Mouse (Mus musculus): ENCODE data around the gene 2610001J05Rik. TPM values are rescaled to one million over a fixed set of nuclear protein-coding genes. Genes with fewer than 3 reads are reported as not detected.
"Not testable (repeated sequence)": the region's sequence is repeated elsewhere in the genome, so short reads cannot be mapped to it uniquely, and the experiment has no call there.

Gene 2610001J05Rik
- total and polyA plus RNA-seq, 3 experiments, result 25.8 to 72.9 (median 30.2) TPM

DNA sequence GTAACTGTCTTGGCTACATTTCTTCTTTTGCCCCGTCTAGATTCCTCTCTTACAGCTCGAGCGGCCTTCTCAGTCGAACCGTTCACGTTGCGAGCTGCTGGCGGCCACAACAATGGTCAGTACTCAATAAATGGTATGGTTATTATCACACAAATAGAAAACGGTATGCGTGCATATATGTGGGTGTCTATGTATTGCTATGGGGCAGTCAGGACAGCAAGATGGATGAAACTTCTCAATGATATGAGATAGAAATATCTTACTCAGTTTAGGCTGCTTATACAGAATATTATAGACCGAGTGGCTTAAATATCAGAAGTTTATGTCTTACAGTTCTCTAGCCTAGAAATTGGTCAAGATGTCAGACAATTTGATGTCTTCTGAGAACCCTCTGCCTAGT, 17.1 kb downstream of the 2610001J05Rik start:
- DNase-seq (ENCODE audit: low spot score), result no peak
- Histone ChIP-seq H3K9me3 (replicated peaks) (no peaks in the 10 kb centered on the region), H3K36me3 (replicated peaks) (no peaks in the 10 kb centered on the region), H3K27me3 (ENCODE audit: insufficient read depth, low read length) (no peaks in the 10 kb centered on the region), H3K4me1 (ENCODE audit: insufficient read depth, low read depth, low read length) (no peaks in the 10 kb centered on the region), H3K4me3 (ENCODE audit: low read depth, low read length) (no peak overlapping the region)
- TF ChIP-seq CTCF (IDR thresholded peaks at IDR 0.05; ENCODE audit: low read depth, low read length), result no peak
- no peak for TF ChIP-seq POLR2AphosphoS5 (IDR thresholded peaks at IDR 0.05; ENCODE audit: insufficient replicate concordance, low read depth, low read length)
- no peak for TF ChIP-seq GATA1 (IDR thresholded peaks at IDR 0.05; ENCODE audit: borderline replicate concordance, low read length)
- TF ChIP-seq TAL1 (conservative IDR thresholded peaks at IDR 0.05; ENCODE audit: low read depth, low read length), result no peak
- no peak for TF ChIP-seq GATA2 (IDR thresholded peaks at IDR 0.05; ENCODE audit: borderline replicate concordance, low read depth, low read length)
- ATAC-seq (ENCODE audit: extremely low read depth, insufficient number of reproducible peaks, low FRiP score, poor library complexity, severe bottlenecking), result no peak

DNA sequence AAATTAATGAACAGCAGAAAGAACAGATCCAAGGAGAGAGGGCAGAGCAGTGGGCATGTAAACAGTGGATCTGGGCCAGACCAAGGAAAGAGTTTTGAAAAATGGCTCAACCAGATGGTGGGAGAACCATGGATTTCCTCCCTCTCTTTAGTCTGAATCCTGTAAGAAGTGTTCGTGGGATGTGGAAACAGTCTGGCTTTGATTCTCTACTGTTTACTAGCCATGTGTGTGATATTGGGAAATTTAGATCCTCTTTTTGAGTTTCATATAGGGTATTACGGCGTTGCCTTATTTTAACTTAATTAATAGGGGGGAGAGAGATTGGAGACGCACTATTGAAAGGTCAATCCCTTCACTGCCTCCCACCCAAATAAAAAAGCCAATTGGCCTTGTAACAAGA, 18.1 kb downstream of the 2610001J05Rik start:
- no peak for TF ChIP-seq POLR2AphosphoS5 (IDR thresholded peaks at IDR 0.05; ENCODE audit: insufficient replicate concordance, low read depth, low read length)
- Histone ChIP-seq H3K36me3 (replicated peaks) (no peaks in the 10 kb centered on the region), H3K9me3 (replicated peaks) (no peaks in the 10 kb centered on the region), H3K27me3 (ENCODE audit: insufficient read depth, low read length) (no peaks in the 10 kb centered on the region), H3K4me1 (ENCODE audit: insufficient read depth, low read depth, low read length) (no peaks in the 10 kb centered on the region), H3K4me3 (ENCODE audit: low read depth, low read length) (no peak overlapping the region)
- no peak for DNase-seq (ENCODE audit: low spot score)
- ATAC-seq (ENCODE audit: extremely low read depth, insufficient number of reproducible peaks, low FRiP score, poor library complexity, severe bottlenecking), result no peak

DNA sequence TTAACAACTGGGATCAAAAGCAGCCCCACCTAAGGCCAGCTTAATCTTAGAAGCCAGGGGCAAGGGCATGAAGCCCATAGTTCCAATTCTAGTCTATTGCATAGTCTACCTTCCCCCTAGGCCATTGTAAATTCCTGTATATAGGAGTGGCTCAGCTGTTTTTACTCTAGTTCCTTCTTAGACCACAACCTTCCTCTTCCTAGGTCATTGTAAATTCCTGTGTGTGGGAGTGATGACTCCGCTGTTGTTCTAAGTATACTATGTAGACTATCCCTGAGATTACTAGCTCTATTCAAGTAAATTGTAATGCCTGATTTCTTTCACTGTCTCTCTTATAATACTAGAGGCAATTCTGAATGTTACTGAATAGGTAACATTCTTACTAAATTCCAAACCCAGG, 25.3 kb downstream of the 2610001J05Rik start:
- H3K4me3 ChIP-seq (ENCODE audit: low read depth, low read length); ATAC-seq (ENCODE audit: extremely low read depth, insufficient number of reproducible peaks, low FRiP score, poor library complexity, severe bottlenecking); H3K36me3 ChIP-seq (replicated peaks); DNase-seq (ENCODE audit: low spot score); H3K4me1 ChIP-seq (ENCODE audit: insufficient read depth, low read depth, low read length); H3K9me3 ChIP-seq (replicated peaks); H3K27me3 ChIP-seq (ENCODE audit: insufficient read depth, low read length): not testable (repeated sequence)

DNA sequence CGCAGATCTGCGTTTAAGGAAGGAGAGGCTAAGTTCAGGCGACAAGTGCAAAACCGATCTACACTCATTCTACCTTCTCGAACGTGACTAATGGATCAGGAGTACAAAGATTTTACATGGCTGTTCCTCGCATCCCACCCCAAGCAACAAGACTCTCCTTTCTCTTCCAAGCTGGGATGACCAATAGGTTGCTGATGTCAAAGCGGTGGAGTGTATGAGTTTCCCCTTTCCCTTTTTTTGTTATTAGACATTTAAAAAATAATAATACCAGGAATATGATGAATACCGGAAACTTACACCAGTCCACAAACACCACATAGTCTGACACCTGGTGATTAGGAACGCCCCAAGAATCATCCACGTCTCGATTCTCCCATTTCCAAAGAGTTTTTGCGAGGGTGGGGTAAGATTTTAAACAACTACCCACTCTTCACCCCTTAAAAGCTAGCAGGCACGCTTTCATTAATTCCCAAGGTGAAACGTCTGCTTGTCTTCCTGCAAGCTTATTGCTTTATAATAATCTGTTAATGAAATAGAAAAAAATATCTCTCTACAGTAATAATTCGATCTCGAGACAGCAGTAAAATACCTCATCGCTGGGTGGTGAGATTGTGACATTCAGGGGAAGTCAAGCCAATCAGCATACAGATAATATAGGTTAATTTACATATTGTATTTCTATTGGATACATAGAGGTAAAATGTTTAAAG, 31.8 kb downstream of the 2610001J05Rik start, which contains the start of gene Gpr85:
Gene Gpr85, minus strand, starts transcription at position 598 of the 710 bp plus-strand sequence.
- TF ChIP-seq POLR2AphosphoS5 (IDR thresholded peaks at IDR 0.05; ENCODE audit: insufficient replicate concordance, low read depth, low read length), result no peak
- TF ChIP-seq CTCF (IDR thresholded peaks at IDR 0.05; ENCODE audit: low read depth, low read length), result no peak
- TF ChIP-seq GATA1 (IDR thresholded peaks at IDR 0.05; ENCODE audit: borderline replicate concordance, low read length), result no peak
- TF ChIP-seq TAL1 (conservative IDR thresholded peaks at IDR 0.05; ENCODE audit: low read depth, low read length), result no peak
- no peak for TF ChIP-seq GATA2 (IDR thresholded peaks at IDR 0.05; ENCODE audit: borderline replicate concordance, low read depth, low read length)
- no peaks in the 10 kb centered on the region for H3K9me3 ChIP-seq (replicated peaks)
- H3K36me3 ChIP-seq (replicated peaks), result no peaks in the 10 kb centered on the region
- ATAC-seq (ENCODE audit: extremely low read depth, insufficient number of reproducible peaks, low FRiP score, poor library complexity, severe bottlenecking) (peak; percentile 60), DNase-seq (ENCODE audit: low spot score) (no peak)
- peaks cover 11% of the 10 kb centered on the region; the same call in 1 of the 2 replicates for H3K27me3 ChIP-seq (ENCODE audit: insufficient read depth, low read length)
- no peaks in the 10 kb centered on the region for H3K4me1 ChIP-seq (ENCODE audit: insufficient read depth, low read depth, low read length)
- H3K4me3 ChIP-seq (ENCODE audit: low read depth, low read length), result no peak within 1 kb of the TSS

DNA sequence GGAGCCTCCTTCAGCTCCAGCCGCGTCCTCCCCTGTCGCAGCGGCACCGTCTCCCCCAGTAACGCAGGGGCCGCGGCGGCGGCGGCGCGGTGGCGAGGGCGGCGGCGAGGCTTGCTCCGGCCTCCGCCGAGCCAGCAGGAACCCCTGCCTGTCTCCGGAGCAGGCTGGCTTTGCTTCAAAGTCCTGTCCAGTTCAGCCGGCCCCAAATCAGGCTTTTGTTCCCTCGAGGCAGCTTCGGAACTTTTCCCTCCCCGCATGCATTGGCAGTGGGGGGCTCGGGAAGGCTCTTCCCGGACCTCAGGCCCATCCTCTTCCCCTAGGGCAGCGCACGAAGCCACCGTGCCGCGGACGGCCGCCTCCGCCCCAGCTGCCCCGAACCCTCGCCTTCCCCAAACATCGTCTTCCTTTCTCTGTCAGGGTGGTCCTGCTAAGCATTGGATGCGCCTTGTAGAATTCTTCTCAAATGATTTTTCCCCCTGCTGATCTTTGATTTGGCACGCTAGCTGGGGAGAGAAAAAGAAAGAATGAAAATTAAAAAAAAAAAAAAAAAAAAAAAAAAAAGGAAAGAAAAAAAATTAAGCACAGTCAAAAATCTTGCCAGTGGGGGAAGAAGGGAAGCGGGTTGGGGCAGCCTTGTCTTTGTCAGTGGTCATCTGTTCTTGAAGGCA, 32.5 kb downstream of the 2610001J05Rik start:
- Histone ChIP-seq H3K4me1 (ENCODE audit: insufficient read depth, low read depth, low read length) (no peaks in the 10 kb centered on the region), H3K27me3 (ENCODE audit: insufficient read depth, low read length) (peaks cover 11% of the 10 kb centered on the region; the same call in 1 of the 2 replicates), H3K4me3 (ENCODE audit: low read depth, low read length) (no peak overlapping the region), H3K9me3 (replicated peaks) (no peaks in the 10 kb centered on the region), H3K36me3 (replicated peaks) (no peaks in the 10 kb centered on the region)
- DNase-seq (ENCODE audit: low spot score), result no peak
- TF ChIP-seq TAL1 (conservative IDR thresholded peaks at IDR 0.05; ENCODE audit: low read depth, low read length) (no peak), GATA1 (IDR thresholded peaks at IDR 0.05; ENCODE audit: borderline replicate concordance, low read length) (no peak), POLR2AphosphoS5 (IDR thresholded peaks at IDR 0.05; ENCODE audit: insufficient replicate concordance, low read depth, low read length) (no peak), CTCF (IDR thresholded peaks at IDR 0.05; ENCODE audit: low read depth, low read length) (no peak), GATA2 (IDR thresholded peaks at IDR 0.05; ENCODE audit: borderline replicate concordance, low read depth, low read length) (no peak)
- ATAC-seq (ENCODE audit: extremely low read depth, insufficient number of reproducible peaks, low FRiP score, poor library complexity, severe bottlenecking), result no peak

DNA sequence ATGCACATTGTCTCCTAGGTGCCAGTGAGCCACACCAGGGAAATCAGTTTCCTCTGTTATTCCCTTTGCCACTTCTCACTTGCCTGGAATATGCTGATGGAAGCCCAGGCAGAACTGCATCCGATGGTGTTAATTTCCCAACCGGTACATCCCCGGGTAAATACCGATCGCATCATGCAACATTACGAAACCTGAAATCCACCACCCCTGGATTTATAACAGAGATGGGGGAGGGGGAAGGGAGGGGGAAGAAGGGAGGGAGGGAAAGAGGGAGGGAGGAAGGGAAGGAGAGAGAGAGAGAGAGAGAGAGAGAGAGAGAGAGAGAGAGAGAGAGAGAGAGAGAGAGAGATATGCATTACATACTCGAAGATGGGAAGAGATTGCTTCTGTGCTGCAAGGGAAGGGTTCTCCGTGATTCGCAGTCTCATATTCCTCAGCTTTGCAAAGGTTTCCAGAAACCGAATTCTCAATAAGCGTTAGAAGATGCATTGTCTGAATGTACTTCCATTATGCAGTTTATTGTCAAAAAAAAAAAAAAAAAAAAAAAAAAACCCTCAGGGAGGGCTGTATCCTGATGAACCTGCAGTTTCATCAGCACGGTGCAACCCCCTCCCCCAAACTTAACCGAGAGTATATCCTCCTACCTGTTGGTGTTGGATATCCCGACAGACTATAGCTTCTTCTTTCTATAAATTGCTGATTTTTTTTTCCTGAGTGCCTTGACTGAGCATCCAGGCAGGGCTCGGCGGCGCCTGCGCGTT, 33.2 kb downstream of the 2610001J05Rik start:
- no peak for TF ChIP-seq CTCF (IDR thresholded peaks at IDR 0.05; ENCODE audit: low read depth, low read length)
- TF ChIP-seq TAL1 (conservative IDR thresholded peaks at IDR 0.05; ENCODE audit: low read depth, low read length), result no peak
- TF ChIP-seq POLR2AphosphoS5 (IDR thresholded peaks at IDR 0.05; ENCODE audit: insufficient replicate concordance, low read depth, low read length), result no peak
- no peak for TF ChIP-seq GATA1 (IDR thresholded peaks at IDR 0.05; ENCODE audit: borderline replicate concordance, low read length)
- TF ChIP-seq GATA2 (IDR thresholded peaks at IDR 0.05; ENCODE audit: borderline replicate concordance, low read depth, low read length), result no peak
- Histone ChIP-seq H3K36me3 (replicated peaks) (no peaks in the 10 kb centered on the region), H3K27me3 (ENCODE audit: insufficient read depth, low read length) (peaks cover 11% of the 10 kb centered on the region; the same call in 1 of the 2 replicates), H3K9me3 (replicated peaks) (no peaks in the 10 kb centered on the region), H3K4me3 (ENCODE audit: low read depth, low read length) (no peak overlapping the region), H3K4me1 (ENCODE audit: insufficient read depth, low read depth, low read length) (no peaks in the 10 kb centered on the region)
- DNase-seq (ENCODE audit: low spot score), result no peak
- ATAC-seq (ENCODE audit: extremely low read depth, insufficient number of reproducible peaks, low FRiP score, poor library complexity, severe bottlenecking), result no peak
